Mouse (Mus musculus) midbrain, embryonic 10.5 days (tissue): ENCODE data around the gene Snx22. TPM values are rescaled to one million over a fixed set of nuclear protein-coding genes. Genes with fewer than 3 reads are reported as not detected.

ENCODE experiments used
- DNase-seq: peaks from one replicate; pipeline ENCODE4 v3.0.0-alpha.2; 2017; ENCODE audit warnings: low spot score
- H3K27ac ChIP-seq: fragments of 300-500 bp; sonication (generic); replicated peaks from 2 replicates; pipeline ENCODE4 v1.5.1; 2016; ENCODE audit warnings: mild to moderate bottlenecking
- H3K27me3 ChIP-seq: fragments of 300-500 bp; sonication (generic); 2 replicates; pipeline ENCODE4 v1.6.1; 2016; ENCODE audit warnings: low read depth, mild to moderate bottlenecking; ENCODE audit not compliant: poor library complexity, severe bottlenecking
- H3K36me3 ChIP-seq: fragments of 300-500 bp; sonication (generic); 2 replicates; pipeline ENCODE4 v1.6.1; 2016; ENCODE audit warnings: mild to moderate bottlenecking, moderate library complexity
- H3K4me1 ChIP-seq: fragments of 300-500 bp; sonication (generic); 2 replicates; pipeline ENCODE4 v1.6.1; 2016
- H3K4me3 ChIP-seq: fragments of 300-500 bp; sonication (generic); 2 replicates; pipeline ENCODE4 v1.5.1; 2016; ENCODE audit warnings: mild to moderate bottlenecking, moderate library complexity
- H3K9me3 ChIP-seq: fragments of 300-500 bp; sonication (generic); replicated peaks from 2 replicates; pipeline ENCODE4 v1.6.1; 2016; ENCODE audit warnings: mild to moderate bottlenecking
- WGBS: fragments of 180-500 bp; shearing (Covaris S2); methylation state at CpG from one replicate; pipeline ENCODE4 v1.1.7; 2016; 5-methylcytosine and 5-hydroxymethylcytosine counted together
- polyA plus RNA-seq: library from polyadenylated mRNA; unstranded; fragments of >200 nt; fragmentation: Nextera tagmentation; extraction: Ambion mirVana; gene quantifications from 2 replicates; pipeline ENCODE4 v1.2.1, GENCODE M21; 2016

Snx22 gene
- polyA plus RNA-seq, 1 experiment from 2014 or later: 2.7 TPM

DNA sequence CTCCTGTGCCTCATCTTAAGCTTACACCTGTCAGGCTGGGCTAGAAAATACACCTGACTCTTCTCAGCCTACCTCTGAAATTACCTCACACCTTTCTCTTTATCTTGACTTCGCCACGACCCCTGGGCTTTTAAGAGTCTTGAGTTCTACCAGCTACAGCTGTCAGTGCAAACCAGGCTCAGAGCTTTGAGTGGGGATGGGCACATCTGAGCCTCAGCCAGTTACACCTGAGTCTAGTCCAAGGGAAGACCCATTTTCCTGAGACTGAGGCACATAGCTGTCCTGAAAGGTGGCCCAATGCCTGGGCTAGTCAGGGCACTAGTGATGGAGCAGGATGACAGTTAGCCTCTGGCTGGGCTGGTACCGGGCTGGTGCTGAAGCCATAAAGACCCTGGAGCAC lies 2.7 kb downstream of the Snx22 start:
- no peak overlapping the region for H3K4me3 ChIP-seq
- peaks cover 56% of the 10 kb centered on the region for H3K36me3 ChIP-seq
- 86% methylated on average over 3 of the region's 3 CpGs for WGBS
- H3K27ac ChIP-seq: no peak overlapping the region
- H3K9me3 ChIP-seq: no peaks in the 10 kb centered on the region
- H3K4me1 ChIP-seq: peaks cover 20% of the 10 kb centered on the region
- H3K27me3 ChIP-seq: peaks cover 54% of the 10 kb centered on the region
- DNase-seq: no peak

DNA sequence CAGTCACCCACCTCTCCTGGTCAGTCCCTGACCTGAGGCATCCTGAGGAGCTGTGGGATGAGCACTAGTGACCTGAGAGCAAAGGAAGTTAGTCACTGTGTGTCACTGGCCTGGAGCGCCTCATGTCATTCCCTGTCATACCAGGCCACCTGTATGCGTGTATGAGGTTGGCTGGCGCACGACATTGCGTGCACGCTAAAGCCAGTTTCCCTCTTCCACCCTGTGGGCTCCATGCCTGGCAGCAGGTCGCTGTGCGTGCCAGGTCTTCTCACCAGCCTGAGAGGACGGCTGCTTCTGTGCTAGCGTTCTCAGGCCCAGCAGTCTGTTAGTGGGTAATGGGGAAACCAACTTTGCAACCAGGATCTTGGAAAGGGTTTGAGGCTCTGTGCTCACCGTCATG lies 5.2 kb downstream of the Snx22 start:
- Histone ChIP-seq H3K4me1 (peaks cover 32% of the 10 kb centered on the region), H3K4me3 (no peak overlapping the region), H3K27me3 (peaks cover 34% of the 10 kb centered on the region), H3K9me3 (no peaks in the 10 kb centered on the region), H3K36me3 (peaks cover 59% of the 10 kb centered on the region), H3K27ac (no peak overlapping the region)
- 98% methylated on average over 11 of the region's 11 CpGs for WGBS
- DNase-seq: no peak

DNA sequence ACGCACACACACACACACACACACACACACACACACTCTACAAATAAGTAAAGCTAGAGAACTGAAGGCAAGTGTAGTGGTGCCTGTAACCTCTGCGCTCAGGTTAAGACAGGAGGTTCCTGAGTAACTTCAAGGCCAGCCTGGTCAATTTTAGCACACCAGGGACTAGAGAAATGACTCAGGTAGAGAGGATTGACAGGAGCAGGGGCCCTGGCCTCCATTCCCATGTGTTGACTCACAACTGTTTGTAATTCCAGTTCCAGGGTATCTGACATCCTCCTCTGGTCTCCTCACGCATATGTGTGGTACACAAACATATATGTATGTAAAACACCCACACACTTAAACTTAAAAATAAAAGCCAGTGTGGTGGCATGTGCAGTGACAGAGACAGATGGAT lies 6.1 kb downstream of the Snx22 start:
- no peak overlapping the region for H3K27ac ChIP-seq
- H3K27me3 ChIP-seq: peaks cover 25% of the 10 kb centered on the region
- 96% methylated on average over 3 of the region's 3 CpGs for WGBS
- no peak for DNase-seq
- peaks cover 31% of the 10 kb centered on the region for H3K4me1 ChIP-seq
- H3K4me3 ChIP-seq: no peak overlapping the region
- H3K36me3 ChIP-seq: peaks cover 59% of the 10 kb centered on the region
- H3K9me3 ChIP-seq: no peaks in the 10 kb centered on the region

DNA sequence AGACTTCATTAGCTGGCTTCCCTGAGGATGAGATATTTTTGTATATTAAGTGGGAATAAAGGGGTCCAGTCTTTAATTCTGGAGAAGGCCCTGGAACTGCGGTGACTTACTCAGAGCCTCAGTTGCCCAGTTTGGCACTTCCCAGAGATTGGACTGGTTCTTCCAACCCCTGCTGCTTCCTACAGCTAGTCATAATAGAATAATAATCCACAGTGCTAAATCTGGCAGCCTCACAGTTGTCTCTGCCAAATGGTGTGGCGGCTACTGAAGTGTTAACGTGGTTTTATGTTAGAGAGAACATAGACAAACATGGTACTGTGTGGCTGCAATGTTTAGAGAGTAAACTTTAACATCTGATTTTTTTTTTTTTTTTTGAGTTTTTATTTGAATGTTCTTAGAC lies 7.9 kb downstream of the Snx22 start:
- DNase-seq: no peak
- Histone ChIP-seq H3K27me3 (peaks cover 7% of the 10 kb centered on the region; the same call in 1 of the 2 replicates), H3K27ac (peak overlapping the region; percentile 94), H3K4me3 (peak overlapping the region; percentile 84), H3K4me1 (peaks cover 26% of the 10 kb centered on the region), H3K9me3 (no peaks in the 10 kb centered on the region), H3K36me3 (peaks cover 50% of the 10 kb centered on the region)
- WGBS: 92% methylated on average over 3 of the region's 3 CpGs

DNA sequence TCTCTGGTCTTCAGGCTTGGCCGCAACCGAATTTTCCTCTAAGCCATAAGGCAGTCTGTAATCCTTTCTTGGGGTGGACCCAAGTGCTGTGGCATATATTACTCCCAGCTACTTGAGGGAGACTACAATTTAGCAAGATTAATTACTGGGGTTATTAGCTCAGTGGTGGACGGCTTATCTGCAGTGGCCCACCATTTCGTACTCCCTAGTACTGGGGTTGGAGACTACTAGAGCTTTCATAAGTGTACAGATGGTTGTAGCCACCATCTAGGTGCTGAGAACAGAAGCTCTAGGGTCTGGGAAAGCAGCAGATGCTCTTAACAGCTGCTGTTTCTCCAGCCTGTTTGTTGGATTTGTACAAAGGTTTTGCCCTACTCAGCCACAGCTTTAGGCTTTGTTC lies 8.5 kb downstream of the Snx22 start:
- WGBS: 36% methylated on average over 4 of the region's 4 CpGs
- DNase-seq: no peak
- Histone ChIP-seq H3K4me3 (peak overlapping the region; percentile 84), H3K27me3 (0 out of 2 replicates have a peak, but pooled peaks cover under 1% of the 10 kb centered on the region), H3K27ac (peak overlapping the region; percentile 94), H3K4me1 (peaks cover 26% of the 10 kb centered on the region), H3K9me3 (no peaks in the 10 kb centered on the region), H3K36me3 (peaks cover 43% of the 10 kb centered on the region)

DNA sequence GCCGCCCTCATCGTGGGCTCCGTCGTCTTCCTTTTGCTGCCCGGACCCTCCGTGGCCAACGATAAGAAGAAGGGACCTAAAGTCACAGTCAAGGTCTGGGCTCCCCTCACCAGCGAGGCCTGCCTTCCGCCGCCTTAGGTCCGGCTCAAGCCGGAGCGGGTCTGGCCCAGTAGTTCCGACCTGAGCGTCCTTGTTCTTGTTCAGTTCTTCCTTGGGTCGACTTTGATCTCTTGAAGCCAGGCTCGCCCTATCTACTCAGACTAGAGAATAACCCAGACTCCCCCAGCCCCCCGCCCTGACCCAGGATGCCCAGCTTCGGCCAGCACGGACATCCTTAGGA lies 9.2 kb downstream of the Snx22 start:
- peak overlapping the region; percentile 84 for H3K4me3 ChIP-seq
- no peak for DNase-seq
- H3K4me1 ChIP-seq: peaks cover 26% of the 10 kb centered on the region
- H3K9me3 ChIP-seq: no peaks in the 10 kb centered on the region
- WGBS: under 1% methylated on average over 20 of the region's 20 CpGs
- H3K36me3 ChIP-seq: peaks cover 36% of the 10 kb centered on the region
- H3K27me3 ChIP-seq: no peaks in the 10 kb centered on the region
- H3K27ac ChIP-seq: peak overlapping the region; percentile 94

DNA sequence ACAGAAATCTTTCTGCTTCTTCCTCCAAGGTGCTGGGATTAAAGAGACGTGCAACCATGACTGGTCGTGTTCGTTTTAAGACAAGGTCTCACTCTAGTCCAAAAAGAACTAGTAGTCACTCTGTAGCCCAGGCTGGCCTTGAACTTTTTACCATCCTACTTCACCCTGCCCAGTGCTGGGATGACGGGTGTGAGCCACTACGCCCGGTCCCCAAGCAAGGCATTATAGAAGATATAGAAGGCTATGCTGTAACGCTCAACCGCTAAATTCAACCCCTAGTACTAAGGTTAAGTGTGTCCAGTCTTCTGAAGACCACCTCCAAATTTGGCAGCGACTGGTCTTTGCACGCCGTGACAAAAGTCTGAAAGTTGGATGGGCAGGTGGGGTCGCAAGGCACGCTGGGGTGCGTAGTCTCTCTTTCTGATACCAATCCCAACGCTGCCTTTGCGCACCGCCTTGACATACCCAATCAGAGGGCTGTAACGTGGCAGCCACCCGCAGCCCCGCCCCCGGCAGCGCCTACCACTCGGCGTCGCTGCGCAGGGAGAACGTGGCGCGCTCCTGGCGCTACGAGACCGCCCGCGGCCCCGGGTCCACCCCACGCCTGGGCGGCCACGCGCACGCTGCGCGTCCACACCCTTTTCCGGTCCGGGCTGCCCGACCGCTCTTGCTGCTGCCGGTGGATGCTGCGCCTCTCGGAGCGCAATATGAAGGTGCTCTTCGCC lies 9.8 kb downstream of the Snx22 start, which contains the start of gene Ppib:
Ppib (plus strand) TSS at position 640 of the 725 bp plus-strand sequence.
- Histone ChIP-seq H3K4me1 (peaks cover 26% of the 10 kb centered on the region), H3K36me3 (peaks cover 31% of the 10 kb centered on the region), H3K4me3 (peak within 1 kb of the TSS; percentile 84), H3K27me3 (no peaks in the 10 kb centered on the region), H3K9me3 (no peaks in the 10 kb centered on the region), H3K27ac (peak within 1 kb of the TSS; percentile 94)
- WGBS: 2% methylated on average over 51 of the region's 51 CpGs
- peak; percentile 98 for DNase-seq

DNA sequence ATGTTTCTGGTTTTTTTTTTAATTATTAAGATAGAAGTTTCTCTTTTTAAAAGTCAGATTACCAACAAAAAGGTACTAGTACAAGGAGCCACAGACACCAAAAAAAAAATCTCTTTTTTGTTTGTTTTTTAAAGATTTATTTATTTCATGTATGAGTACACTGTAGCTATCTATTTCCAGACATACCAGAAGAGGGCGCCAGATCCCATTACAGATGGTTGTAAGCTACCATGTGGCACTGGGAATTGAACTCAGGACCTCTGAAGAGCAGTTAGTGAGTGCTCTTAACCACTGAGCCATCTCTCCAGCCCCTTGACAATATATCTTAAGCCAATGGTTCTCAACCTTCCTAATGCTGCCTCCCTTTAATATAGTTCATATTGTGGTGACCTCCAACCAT lies 15.9 kb downstream of the Snx22 start:
- H3K27ac ChIP-seq: no peak overlapping the region
- H3K4me1 ChIP-seq: peaks cover 6% of the 10 kb centered on the region; the same call in 1 of the 2 replicates
- no peaks in the 10 kb centered on the region for H3K27me3 ChIP-seq
- no peaks in the 10 kb centered on the region; the same call in 1 of the 2 replicates for H3K9me3 ChIP-seq
- WGBS: 21% methylated on average over 1 of the region's 1 CpGs
- no peaks in the 10 kb centered on the region for H3K36me3 ChIP-seq
- no peak overlapping the region for H3K4me3 ChIP-seq
- no peak for DNase-seq

DNA sequence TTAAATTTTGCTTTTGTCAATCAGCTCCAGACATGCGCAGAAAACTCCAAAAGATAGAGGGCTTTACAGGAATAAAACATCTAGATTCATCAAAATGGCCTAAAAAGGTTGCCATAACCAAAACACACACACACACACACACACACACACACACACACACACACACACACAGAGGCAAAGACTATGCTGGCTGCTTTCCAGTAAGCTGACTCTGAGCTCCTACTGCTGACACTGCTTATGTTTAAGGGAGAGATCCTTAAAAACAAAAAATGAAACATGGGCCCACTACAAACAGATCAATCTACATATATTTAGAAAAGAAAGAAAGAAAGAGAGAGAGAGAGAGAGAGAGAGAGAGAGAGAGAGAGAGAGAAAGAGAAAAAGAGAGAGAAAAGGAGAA lies 16.8 kb downstream of the Snx22 start:
- Histone ChIP-seq H3K4me3 (no peak overlapping the region), H3K4me1 (peaks cover 6% of the 10 kb centered on the region; the same call in 1 of the 2 replicates), H3K36me3 (no peaks in the 10 kb centered on the region), H3K27ac (no peak overlapping the region), H3K9me3 (no peaks in the 10 kb centered on the region; the same call in 1 of the 2 replicates), H3K27me3 (no peaks in the 10 kb centered on the region)
- WGBS: 90% methylated on average over 1 of the region's 1 CpGs
- DNase-seq: no peak

DNA sequence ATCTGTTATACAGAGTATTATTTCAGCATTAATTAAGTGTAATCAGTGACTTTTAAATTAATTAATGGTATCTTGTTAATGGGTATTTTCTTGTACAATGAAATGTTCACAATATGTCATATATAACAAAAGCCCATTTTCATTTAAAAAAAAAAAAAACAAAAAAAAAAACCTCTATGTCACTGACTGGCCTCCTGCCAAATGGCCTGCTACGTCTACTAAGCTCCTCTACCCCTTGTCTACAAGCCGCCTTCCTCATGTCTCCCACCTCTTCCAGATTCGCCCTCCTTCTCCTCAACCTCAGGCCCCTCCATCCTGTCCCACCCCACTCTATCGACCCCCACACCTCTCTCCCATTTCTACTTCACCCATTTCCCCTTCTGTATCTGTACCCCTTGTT lies 18.0 kb downstream of the Snx22 start:
- no peaks in the 10 kb centered on the region for H3K36me3 ChIP-seq
- H3K4me3 ChIP-seq: no peak overlapping the region
- WGBS: 85% methylated on average over 4 of the region's 4 CpGs
- no peaks in the 10 kb centered on the region; the same call in 1 of the 2 replicates for H3K9me3 ChIP-seq
- H3K27ac ChIP-seq: no peak overlapping the region
- H3K4me1 ChIP-seq: peaks cover 6% of the 10 kb centered on the region; the same call in 1 of the 2 replicates
- H3K27me3 ChIP-seq: no peaks in the 10 kb centered on the region
- no peak for DNase-seq

DNA sequence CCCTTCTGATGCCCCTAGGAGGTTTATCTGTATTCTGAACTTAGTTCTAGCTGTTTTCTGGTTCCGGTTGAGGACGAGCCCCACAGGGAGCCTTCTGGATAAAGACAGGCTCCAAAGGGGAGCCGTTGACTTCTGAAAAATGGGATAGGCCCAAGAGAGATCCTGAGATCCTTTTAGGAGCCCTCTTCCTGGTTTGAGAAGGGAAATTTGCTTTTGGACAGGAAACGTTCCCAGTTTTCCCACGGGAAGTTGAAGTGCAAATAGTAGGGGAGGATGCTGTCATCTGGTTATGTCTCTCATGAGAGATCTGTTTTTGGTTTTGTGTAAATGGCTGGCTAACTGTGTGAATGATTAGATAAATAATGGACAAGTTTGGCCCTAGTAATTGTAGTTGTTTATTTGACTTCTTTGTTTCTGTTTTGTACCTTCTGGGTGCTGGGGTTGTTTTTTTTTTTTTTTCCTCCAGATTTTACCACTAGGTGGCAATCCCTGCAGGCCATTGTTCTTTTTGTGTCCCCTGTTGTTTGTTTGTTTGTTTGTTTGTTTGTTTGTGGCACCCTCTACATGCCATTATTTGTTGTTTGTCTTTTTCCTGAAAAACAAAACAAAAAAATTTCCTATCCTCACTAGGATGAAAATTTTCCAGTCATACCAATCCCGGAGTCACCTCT lies 19.5 kb downstream of the Snx22 start:
- peaks cover 6% of the 10 kb centered on the region; the same call in 1 of the 2 replicates for H3K4me1 ChIP-seq
- H3K9me3 ChIP-seq: no peaks in the 10 kb centered on the region; the same call in 1 of the 2 replicates
- WGBS: 67% methylated on average over 6 of the region's 6 CpGs
- no peak overlapping the region for H3K4me3 ChIP-seq
- no peaks in the 10 kb centered on the region for H3K27me3 ChIP-seq
- no peaks in the 10 kb centered on the region for H3K36me3 ChIP-seq
- no peak overlapping the region for H3K27ac ChIP-seq
- DNase-seq: no peak

DNA sequence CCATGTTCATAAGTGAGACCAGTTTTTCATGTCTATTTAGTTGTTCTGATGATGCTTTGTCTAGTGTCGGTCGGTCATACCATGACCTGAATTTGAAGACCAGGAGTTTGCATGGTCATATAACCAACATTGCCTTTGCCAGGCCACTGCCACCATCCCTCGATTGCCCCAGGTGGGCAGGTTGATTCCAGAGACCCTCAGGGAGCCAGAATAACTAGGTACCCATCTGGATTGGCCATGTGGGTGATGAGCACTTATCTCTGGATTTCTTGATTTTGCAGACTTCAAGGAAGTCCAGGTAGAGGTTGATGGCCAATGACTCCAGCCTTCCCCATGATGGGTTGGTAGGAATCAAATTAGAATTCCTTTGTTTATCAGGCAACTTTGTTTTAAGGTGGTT lies 26.3 kb downstream of the Snx22 start:
- Histone ChIP-seq H3K4me1 (no peaks in the 10 kb centered on the region), H3K27me3 (no peaks in the 10 kb centered on the region), H3K9me3 (no peaks in the 10 kb centered on the region), H3K36me3 (peaks cover 26% of the 10 kb centered on the region), H3K4me3 (no peak overlapping the region), H3K27ac (no peak overlapping the region)
- 92% methylated on average over 3 of the region's 3 CpGs for WGBS
- no peak for DNase-seq

DNA sequence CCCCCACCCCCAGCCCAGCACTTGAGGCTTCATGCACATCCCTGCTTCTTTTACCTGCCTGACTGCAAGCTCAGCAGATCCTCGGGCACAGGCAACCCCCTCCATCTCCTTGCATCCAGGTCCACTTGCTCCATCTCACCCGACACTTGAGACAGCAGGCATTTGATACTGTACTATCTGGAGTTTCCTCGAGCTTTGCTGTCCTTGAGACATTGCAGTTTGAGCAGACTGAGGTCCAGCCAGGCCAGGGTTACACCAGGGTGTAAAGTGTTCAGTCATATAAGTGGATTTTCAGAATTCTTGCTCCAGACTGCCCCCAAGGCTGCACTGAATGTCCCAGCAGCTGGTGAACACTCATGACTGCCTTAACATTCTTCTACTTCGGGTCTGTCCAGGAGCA lies 27.2 kb downstream of the Snx22 start:
- 89% methylated on average over 4 of the region's 4 CpGs for WGBS
- no peaks in the 10 kb centered on the region for H3K4me1 ChIP-seq
- no peak overlapping the region for H3K4me3 ChIP-seq

More for the DNA sequence above, 27.2 kb downstream of the Snx22 start:
- no peaks in the 10 kb centered on the region for H3K27me3 ChIP-seq
- no peaks in the 10 kb centered on the region for H3K9me3 ChIP-seq
- no peak for DNase-seq
- H3K36me3 ChIP-seq: peaks cover 31% of the 10 kb centered on the region
- no peak overlapping the region for H3K27ac ChIP-seq
